Mouse (Mus musculus) cerebellum, adult 8-10 months (tissue): ENCODE results near the gene Itgb3.

ENCODE experiments used
- DNase-seq: peaks from one replicate; pipeline ENCODE4 v3.0.0; 2022

The Itgb3 gene

GRCm38 (mm10) chr11:104661531-104662205, 53.9 kb downstream of the Itgb3 start:
- no peak for DNase-seq

- DNase-seq = no peak
Observed at GRCm38 (mm10) chr11:104662573-104662972, 54.8 kb downstream of the Itgb3 start.

GRCm38 (mm10) chr11:104663241-104663877, 55.6 kb downstream of the Itgb3 start:
- DNase-seq = no peak

GRCm38 (mm10) chr11:104663878-104664261, 56.1 kb downstream of the Itgb3 start:
- DNase-seq = no peak

- no peak for DNase-seq
Observed at GRCm38 (mm10) chr11:104664441-104664840, 56.6 kb downstream of the Itgb3 start.

GRCm38 (mm10) chr11:104667399-104667798, 59.6 kb downstream of the Itgb3 start:
- DNase-seq = no peak

GRCm38 (mm10) chr11:104673412-104673811, 65.6 kb downstream of the Itgb3 start:
- DNase-seq = no peak

- DNase-seq = no peak
Observed at GRCm38 (mm10) chr11:104674768-104675167, 67.0 kb downstream of the Itgb3 start.

- no peak for DNase-seq
Observed at GRCm38 (mm10) chr11:104685548-104685947, 77.7 kb downstream of the Itgb3 start, which contains the start of gene Gm11639. TSS of gene Gm11639 (plus strand) at chr11:104685707.

GRCm38 (mm10) chr11:104693235-104693634, 85.4 kb downstream of the Itgb3 start:
- no peak for DNase-seq

- DNase-seq = no peak
Observed at GRCm38 (mm10) chr11:104704097-104704496, 96.3 kb downstream of the Itgb3 start.

GRCm38 (mm10) chr11:104707084-104707483, 99.3 kb downstream of the Itgb3 start:
- DNase-seq = no peak
